Mouse (Mus musculus): Measurements from ENCODE around the gene Fam192a.

- TF ChIP-seq CTCF (IDR thresholded peaks at IDR 0.05; ENCODE audit: low read depth, low read length) = no peak
- no peak for TF ChIP-seq GATA1 (IDR thresholded peaks at IDR 0.05; ENCODE audit: borderline replicate concordance, low read length)
- no peak for TF ChIP-seq TAL1 (conservative IDR thresholded peaks at IDR 0.05; ENCODE audit: low read depth, low read length)
- no peak for TF ChIP-seq POLR2AphosphoS5 (IDR thresholded peaks at IDR 0.05; ENCODE audit: insufficient replicate concordance, low read depth, low read length)
Observed at GRCm38 (mm10) chr8:94649496-94649895, 47.7 kb upstream of the Fam192a start.

Data from G1E (cell line).